Mouse (Mus musculus) lung, postnatal 10 days (tissue): Measurements from ENCODE around the gene Draxin.
"Not testable (repeated sequence)": the region's sequence is repeated elsewhere in the genome, so short reads cannot be mapped to it uniquely, and the experiment has no call there.

Experiments used
- DNase-seq: peaks from one replicate; pipeline ENCODE4 v3.0.0; 2021

Draxin gene

GRCm38 (mm10) chr4:148151267-148152168 is 21.0 kb upstream of the Draxin start, which contains the start of gene Fbxo6:
TSS of gene Fbxo6 (minus strand) at chr4:148152140.
- peak; percentile 94 for DNase-seq

GRCm38 (mm10) chr4:148150953-148151266 is 20.4 kb upstream of the Draxin start:
- no peak for DNase-seq

GRCm38 (mm10) chr4:148150242-148150641 is 19.7 kb upstream of the Draxin start:
- no peak for DNase-seq

GRCm38 (mm10) chr4:148149540-148149939 is 19.0 kb upstream of the Draxin start:
- DNase-seq, result peak; percentile 43

- DNase-seq, result no peak
Observed at GRCm38 (mm10) chr4:148147714-148148113, 17.2 kb upstream of the Draxin start.

GRCm38 (mm10) chr4:148143721-148144120 is 13.2 kb upstream of the Draxin start:
- no peak for DNase-seq

GRCm38 (mm10) chr4:148140098-148141011 is 9.9 kb upstream of the Draxin start:
- DNase-seq, result peak; percentile 96

GRCm38 (mm10) chr4:148139767-148140097 is 9.2 kb upstream of the Draxin start:
- DNase-seq, result no peak

- DNase-seq, result no peak
Observed at GRCm38 (mm10) chr4:148137503-148137902, 7.0 kb upstream of the Draxin start.

- no peak for DNase-seq
Observed at GRCm38 (mm10) chr4:148134988-148135387, 4.5 kb upstream of the Draxin start.

- no peak for DNase-seq
Observed at GRCm38 (mm10) chr4:148131497-148132081, 1.1 kb upstream of the Draxin start.

- DNase-seq, result no peak
Observed at GRCm38 (mm10) chr4:148130133-148130532, 365 bp downstream of the Draxin start, which contains the start of gene Mad2l2. TSS of gene Mad2l2 (plus strand) at chr4:148130384.

GRCm38 (mm10) chr4:148128672-148129071 is 1.8 kb downstream of the Draxin start:
- DNase-seq, result no peak

GRCm38 (mm10) chr4:148128241-148128640 is 2.3 kb downstream of the Draxin start:
- no peak for DNase-seq

- no peak for DNase-seq
Observed at GRCm38 (mm10) chr4:148122694-148123066, 7.8 kb downstream of the Draxin start.

- no peak for DNase-seq
Observed at GRCm38 (mm10) chr4:148121982-148122693, 8.4 kb downstream of the Draxin start.

- no peak for DNase-seq
Observed at GRCm38 (mm10) chr4:148121362-148121761, 9.1 kb downstream of the Draxin start.

- no peak for DNase-seq
Observed at GRCm38 (mm10) chr4:148120555-148120954, 9.9 kb downstream of the Draxin start.

- not testable (repeated sequence) for DNase-seq
Observed at GRCm38 (mm10) chr4:148119578-148119977, 10.9 kb downstream of the Draxin start.

GRCm38 (mm10) chr4:148117392-148117791 is 13.1 kb downstream of the Draxin start:
- no peak for DNase-seq

- DNase-seq, result no peak
Observed at GRCm38 (mm10) chr4:148116657-148117056, 13.8 kb downstream of the Draxin start.

GRCm38 (mm10) chr4:148115467-148115866 is 15.0 kb downstream of the Draxin start:
- DNase-seq, result peak; percentile 57
